Mouse (Mus musculus) frontal cortex, adult 2 months (tissue): ENCODE measurements at regions not wholly inside any gene's neighbourhood (a gene's known extent, or its start where the extent isn't known, plus 50 kb on each side); places are given as distances from the start of the nearest gene placed in this dataset.

Source experiments
- DNase-seq, 2 experiments: peaks; one replicate each; pipeline ENCODE4 v3.0.0; 2022; ENCODE audit warnings: low spot score in 1 of 2; ENCODE audit errors: extremely low spot score in 1 of 2

GRCm38 (mm10) chr1:79921890-79922289, 60.9 kb upstream of the Serpine2 start:
- no peak for DNase-seq

- DNase-seq: no peak
These were observed 60.4 kb upstream of the Serpine2 start for GRCm38 (mm10) chr1:79921333-79921732.

DNA sequence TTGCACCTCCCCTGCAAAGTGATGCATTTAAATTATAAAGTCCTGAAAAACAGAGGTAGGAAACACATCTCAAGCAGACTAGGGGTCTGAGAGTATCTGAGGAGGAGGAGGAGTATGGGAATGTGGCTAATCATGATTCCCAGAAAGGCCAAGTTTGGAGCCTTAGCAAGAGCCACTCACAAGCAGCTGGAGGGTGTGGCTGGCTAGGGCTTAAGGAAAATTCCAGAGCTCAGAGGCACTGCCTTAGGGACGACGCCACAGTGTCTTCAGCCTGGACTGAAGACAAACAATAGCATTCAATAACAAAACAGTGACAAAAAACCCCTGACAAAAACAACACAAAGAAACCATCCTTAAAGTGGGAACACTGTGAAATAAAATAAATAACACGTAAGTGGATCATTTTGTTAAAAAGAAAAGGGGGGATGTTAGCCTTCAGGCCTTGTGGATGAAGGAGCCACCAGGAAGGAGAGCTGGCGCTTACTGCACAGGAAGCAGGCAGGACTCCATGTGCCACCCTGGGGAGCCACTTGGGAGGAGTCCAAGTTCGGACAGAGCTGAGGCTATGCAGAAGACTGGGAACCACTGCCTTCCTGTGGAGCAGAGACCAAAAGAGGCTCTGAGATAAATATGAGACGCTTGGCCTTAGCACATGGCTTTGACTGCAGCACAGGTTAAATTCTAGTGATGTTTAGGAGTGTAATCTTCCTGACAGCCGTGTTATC, 56.6 kb upstream of the Serpine2 start:
- no peak for DNase-seq
